Mouse (Mus musculus): Measurements from ENCODE around the gene Zfp46.
A peak's percentile ranks its signal among the peaks of the same experiment; 100 is the strongest.

Zfp46 gene

GRCm38 (mm10) chr4:136268912-136269311 lies 15.6 kb upstream of the Zfp46 start:
- DNase-seq: no peak

DNA sequence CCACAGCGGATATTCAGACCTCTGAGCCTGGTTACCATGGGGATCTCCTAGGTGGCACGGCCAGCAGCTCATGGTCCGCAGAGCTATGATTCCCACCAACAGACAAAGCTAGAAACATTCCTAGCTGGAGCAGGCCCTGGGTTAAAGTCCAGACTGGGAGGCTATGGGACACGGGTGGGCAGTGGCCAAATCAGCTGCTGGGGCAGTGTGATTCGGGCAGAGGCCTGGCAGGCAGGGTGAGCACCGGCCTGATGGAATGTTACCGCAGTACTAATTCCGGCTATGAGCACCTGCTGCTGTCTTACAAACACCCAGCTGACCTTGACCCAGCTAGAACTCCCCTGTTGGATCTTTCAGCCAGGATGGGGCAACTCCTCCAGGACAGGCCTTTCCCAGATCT lies 13.8 kb upstream of the Zfp46 start:
- peak in 1 of 2 experiments; percentile 35 for DNase-seq

- no peak for DNase-seq
These were observed 3.4 kb upstream of the Zfp46 start for GRCm38 (mm10) chr4:136281097-136281496.

DNA sequence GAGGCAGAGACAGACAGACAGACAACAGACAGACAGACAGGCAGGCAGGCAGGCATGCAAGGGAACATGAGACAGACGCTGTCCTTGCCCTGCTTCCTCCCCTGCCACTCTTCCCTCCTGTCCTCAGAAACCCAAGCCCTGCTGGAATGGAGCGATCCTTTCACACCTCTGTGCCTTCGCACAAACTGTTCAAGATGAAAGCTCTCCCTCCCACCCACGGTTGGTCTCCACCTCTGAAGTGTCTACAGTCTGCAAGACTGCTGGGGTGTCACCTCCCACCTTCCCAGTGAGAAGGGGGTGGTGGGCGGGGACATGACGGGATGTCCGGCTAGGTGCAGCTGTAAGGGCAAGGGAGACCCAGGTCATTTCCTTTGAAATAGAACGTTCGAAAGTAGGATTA lies 2.9 kb upstream of the Zfp46 start:
- no peak for DNase-seq

GRCm38 (mm10) chr4:136282621-136283480 lies 1.6 kb upstream of the Zfp46 start:
- no peak for DNase-seq

- DNase-seq: no peak
These were observed 700 bp upstream of the Zfp46 start for GRCm38 (mm10) chr4:136283783-136284182.

DNA sequence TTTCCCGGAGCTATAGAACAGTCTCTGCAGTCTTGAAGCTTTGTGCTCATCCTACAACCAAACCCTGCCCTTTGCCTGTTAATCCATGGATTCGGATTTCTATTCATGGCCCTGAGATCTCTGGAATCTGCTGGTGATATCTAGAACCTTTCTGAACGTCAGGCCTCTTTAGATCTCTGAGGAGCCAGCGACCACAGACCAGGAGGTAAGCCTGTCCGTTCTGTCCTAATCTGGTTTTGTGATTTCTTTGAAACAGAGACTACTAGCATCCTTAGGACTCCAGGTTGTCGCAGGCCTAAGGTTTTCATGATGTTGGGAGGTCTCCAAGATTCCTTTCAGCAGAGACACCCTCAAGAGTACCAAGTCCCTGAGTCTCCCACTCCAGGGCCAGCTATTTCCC lies 408 bp downstream of the Zfp46 start:
- DNase-seq: no peak

DNA sequence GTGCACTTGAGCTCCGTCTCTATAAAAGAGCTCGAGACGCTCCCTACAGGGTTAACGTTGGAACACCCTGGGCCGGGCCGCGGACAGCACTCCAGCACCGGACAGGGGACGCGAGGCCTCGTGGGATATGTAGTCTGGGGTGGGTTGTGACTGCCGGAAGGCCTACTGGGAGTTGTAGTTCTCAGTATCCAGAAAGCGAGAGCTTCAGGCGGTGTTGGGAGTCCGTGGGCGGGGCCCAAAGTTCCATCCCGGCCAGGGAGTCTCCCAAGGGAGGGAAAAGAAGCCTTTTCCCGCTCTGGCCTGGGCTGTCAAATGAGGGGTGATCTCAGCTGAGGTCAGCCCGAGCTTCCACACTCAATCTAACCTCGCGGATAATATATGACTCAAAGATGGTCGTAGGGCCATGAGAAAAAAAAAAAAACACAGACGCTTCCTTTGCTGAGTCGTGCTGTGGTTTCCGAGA lies 896 bp downstream of the Zfp46 start:
- peak; percentile 96 to 97 for DNase-seq

GRCm38 (mm10) chr4:136285811-136286371 lies 1.4 kb downstream of the Zfp46 start:
- peak; percentile 98 for DNase-seq

- DNase-seq: no peak
These were observed 5.7 kb downstream of the Zfp46 start for GRCm38 (mm10) chr4:136289918-136290780.

DNA sequence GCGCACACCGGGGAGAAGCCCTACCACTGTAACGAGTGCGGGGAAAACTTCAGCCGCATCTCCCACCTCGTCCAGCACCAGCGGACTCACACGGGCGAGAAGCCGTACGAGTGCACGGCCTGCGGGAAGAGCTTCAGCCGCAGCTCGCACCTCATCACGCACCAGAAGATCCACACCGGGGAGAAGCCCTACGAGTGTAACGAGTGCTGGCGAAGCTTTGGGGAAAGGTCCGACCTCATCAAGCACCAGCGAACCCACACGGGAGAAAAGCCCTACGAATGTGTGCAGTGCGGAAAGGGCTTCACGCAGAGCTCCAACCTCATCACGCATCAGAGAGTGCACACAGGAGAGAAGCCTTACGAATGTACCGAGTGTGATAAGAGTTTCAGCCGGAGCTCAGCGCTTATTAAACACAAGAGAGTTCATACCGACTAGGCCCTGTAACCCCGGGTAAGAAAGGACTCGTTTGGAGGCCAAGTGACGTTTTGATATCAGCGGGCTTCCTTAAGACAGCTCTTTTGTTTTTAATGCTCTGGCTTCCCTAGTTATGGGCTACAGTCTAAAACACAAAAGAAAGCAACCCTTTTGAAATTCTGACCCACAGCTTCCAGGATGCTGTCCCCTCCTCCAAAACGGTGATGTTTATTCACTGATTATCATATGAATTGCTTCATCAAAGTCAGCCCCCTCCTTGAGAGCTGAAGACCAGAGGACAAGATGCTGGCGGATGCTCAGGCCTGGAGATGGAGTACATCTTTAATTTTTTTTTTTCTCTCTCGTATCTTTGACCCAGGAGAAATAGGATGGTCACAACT lies 6.5 kb downstream of the Zfp46 start:
- DNase-seq: no peak

- DNase-seq: no peak
These were observed 7.2 kb downstream of the Zfp46 start for GRCm38 (mm10) chr4:136291692-136292091.

DNA sequence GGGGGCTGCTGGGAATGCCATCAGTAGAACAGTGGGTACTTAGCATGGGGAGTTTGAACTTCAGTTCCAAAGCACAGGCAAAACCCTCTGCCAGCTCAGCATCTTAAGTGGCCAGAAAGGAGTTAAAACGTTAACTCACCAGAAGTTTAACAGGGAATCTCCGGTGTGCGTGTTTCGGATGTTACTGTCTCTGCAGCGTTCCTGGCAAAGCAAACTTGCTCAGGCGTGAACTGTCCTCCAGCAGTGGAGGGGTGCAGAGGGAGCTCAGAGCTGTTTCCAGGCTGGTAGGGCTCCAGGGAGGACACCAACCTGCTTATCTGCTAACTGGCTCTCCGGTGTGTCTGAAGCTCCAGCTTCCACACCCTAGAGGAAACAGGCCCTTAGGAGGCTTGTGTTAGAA lies 11.5 kb downstream of the Zfp46 start:
- DNase-seq: peak; percentile 77 to 79

DNA sequence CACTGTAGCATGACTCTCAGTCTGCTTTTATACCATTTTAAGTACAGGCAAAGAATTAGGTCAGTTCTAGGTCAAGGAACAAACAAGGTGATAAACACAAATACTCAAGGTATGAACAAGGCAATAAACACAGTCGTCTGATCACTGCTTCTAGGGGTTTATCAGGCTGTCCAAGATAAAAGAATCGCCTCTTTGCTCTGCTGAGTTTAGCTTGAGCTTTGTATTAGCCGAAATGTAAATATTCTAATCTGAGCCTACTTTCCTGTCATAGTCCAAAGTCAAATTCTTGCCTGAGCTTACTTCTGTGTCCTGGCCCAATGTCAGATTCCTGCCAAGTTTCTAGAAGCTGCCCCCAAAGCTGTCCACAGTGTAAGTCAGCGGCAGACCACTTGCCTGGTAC lies 18.0 kb downstream of the Zfp46 start:
- no peak for DNase-seq

GRCm38 (mm10) chr4:136304181-136304580 lies 19.7 kb downstream of the Zfp46 start:
- DNase-seq: no peak

GRCm38 (mm10) chr4:136308355-136308754 lies 23.9 kb downstream of the Zfp46 start:
- no peak for DNase-seq

- DNase-seq: peak; percentile 59 to 66
These were observed 25.3 kb downstream of the Zfp46 start for GRCm38 (mm10) chr4:136309780-136310179.

- peak; percentile 98 for DNase-seq
These were observed 26.0 kb downstream of the Zfp46 start, which contains the start of gene Hnrnpr for GRCm38 (mm10) chr4:136310229-136311041. Gene Hnrnpr (plus strand): TSS chr4:136310942.

GRCm38 (mm10) chr4:136311042-136311999 lies 26.8 kb downstream of the Zfp46 start:
- peak; percentile 54 to 57 for DNase-seq

- DNase-seq: no peak
These were observed 28.1 kb downstream of the Zfp46 start for GRCm38 (mm10) chr4:136312616-136313015.

Data from kidney, adult 8-10 months (tissue).